Comparison of ENCODE assay signal across 19 mouse cellular contexts in genomic region chr16:5137006-5137540, GRCm38 (mm10). TPM values are rescaled to one million over a fixed set of nuclear protein-coding genes. Genes with fewer than 3 reads are reported as not detected.
A peak's percentile ranks its signal among the peaks of the same experiment; 100 is the strongest.
DNase-seq lines count a peak whose midpoint lies in the region; ATAC-seq and TF ChIP-seq lines count a peak whose summit lies in the region.
"Had no signal": no experiment of that assay in that cellular context is flagged by ENCODE, and none has a peak within 500 bp of the region (broad histone marks: within the 10 kb centered on the region; RNA-seq: fewer than 3 reads in every experiment).

No protein-coding gene starts in this region.

- WGBS in embryonic facial prominence, embryonic 15.5 days = 65% methylated on average over 12 of the region's 12 CpGs
- 72% methylated on average over 12 of the region's 12 CpGs for WGBS in embryonic facial prominence, embryonic 10.5 days
- WGBS in lung, embryonic 14.5 days = 47% methylated on average over 12 of the region's 12 CpGs
- 55% methylated on average over 12 of the region's 12 CpGs for WGBS in stomach, embryonic 16.5 days
- WGBS in kidney, adult 2 months = 67% methylated on average over 12 of the region's 12 CpGs

- no peak for ATAC-seq in embryonic facial prominence, embryonic 15.5 days (ENCODE audit: insufficient number of reproducible peaks, low FRiP score, low TSS enrichment, low read depth)
- no peak for ATAC-seq in lung, embryonic 14.5 days (ENCODE audit: insufficient read depth)
- ATAC-seq in stomach, embryonic 16.5 days (ENCODE audit: insufficient read depth, low FRiP score) = no peak
- ATAC-seq: forebrain, embryonic 13.5 days had no signal

- H3K36me3 ChIP-seq in embryonic facial prominence, embryonic 15.5 days = no peaks in the 10 kb centered on the region
- no peaks in the 10 kb centered on the region for H3K36me3 ChIP-seq in embryonic facial prominence, embryonic 10.5 days (replicated peaks)
- no peaks in the 10 kb centered on the region for H3K36me3 ChIP-seq in lung, embryonic 14.5 days (ENCODE audit: insufficient read depth)
- H3K36me3 ChIP-seq in stomach, embryonic 16.5 days (ENCODE audit: control insufficient read depth, insufficient read depth, low read length) = no peaks in the 10 kb centered on the region
- no peaks in the 10 kb centered on the region for H3K36me3 ChIP-seq in kidney, adult 2 months (ENCODE audit: control insufficient read depth, insufficient read depth, low read length)
- H3K36me3 ChIP-seq: hindbrain, embryonic 13.5 days; limb, embryonic 10.5 days; liver, embryonic 13.5 days; midbrain, embryonic 10.5 days had no signal

- H3K27ac ChIP-seq in embryonic facial prominence, embryonic 15.5 days (replicated peaks) = 0 out of 2 replicates have a peak overlapping the region, but pooled peaks have one; percentile 78
- H3K27ac ChIP-seq in embryonic facial prominence, embryonic 10.5 days (replicated peaks) = no peak overlapping the region
- H3K27ac ChIP-seq in lung, embryonic 14.5 days (ENCODE audit: low read depth) = peak overlapping the region; percentile 40; the same call in 1 of the 2 replicates
- H3K27ac ChIP-seq in stomach, embryonic 16.5 days (ENCODE audit: low read length) = peak overlapping the region; percentile 78
- no peak overlapping the region for H3K27ac ChIP-seq in kidney, adult 2 months (ENCODE audit: insufficient read depth, low read depth, low read length)
- H3K27ac ChIP-seq: forebrain, embryonic 13.5 days; hindbrain, embryonic 13.5 days; left cerebral cortex, adult 2 months; limb, embryonic 10.5 days; liver, embryonic 13.5 days; macrophage; midbrain, embryonic 10.5 days had no signal

- peaks cover 21% of the 10 kb centered on the region for H3K27me3 ChIP-seq in embryonic facial prominence, embryonic 15.5 days
- peaks cover 36% of the 10 kb centered on the region for H3K27me3 ChIP-seq in embryonic facial prominence, embryonic 10.5 days (replicated peaks; ENCODE audit: low read depth, poor library complexity, severe bottlenecking)
- H3K27me3 ChIP-seq in lung, embryonic 14.5 days (ENCODE audit: insufficient read depth, low read length) = peaks cover 19% of the 10 kb centered on the region
- peaks cover 13% of the 10 kb centered on the region for H3K27me3 ChIP-seq in stomach, embryonic 16.5 days (ENCODE audit: control insufficient read depth, insufficient read depth, low read length)
- no peaks in the 10 kb centered on the region for H3K27me3 ChIP-seq in kidney, adult 2 months (replicated peaks; ENCODE audit: control insufficient read depth, insufficient read depth, low read length)

- peaks cover 43% of the 10 kb centered on the region for H3K4me1 ChIP-seq in embryonic facial prominence, embryonic 15.5 days
- H3K4me1 ChIP-seq in embryonic facial prominence, embryonic 10.5 days = peaks cover 17% of the 10 kb centered on the region
- H3K4me1 ChIP-seq in lung, embryonic 14.5 days (ENCODE audit: insufficient read depth) = peaks cover 8% of the 10 kb centered on the region; the same call in 1 of the 2 replicates
- peaks cover 40% of the 10 kb centered on the region for H3K4me1 ChIP-seq in stomach, embryonic 16.5 days (ENCODE audit: control insufficient read depth, insufficient read depth, low read length)
- H3K4me1 ChIP-seq in kidney, adult 2 months (ENCODE audit: control insufficient read depth, insufficient read depth, low read length) = no peaks in the 10 kb centered on the region; the same call in 1 of the 2 replicates

- no peak overlapping the region for H3K4me3 ChIP-seq in embryonic facial prominence, embryonic 15.5 days (replicated peaks)
- H3K4me3 ChIP-seq in embryonic facial prominence, embryonic 10.5 days = no peak overlapping the region
- H3K4me3 ChIP-seq in lung, embryonic 14.5 days (ENCODE audit: low read depth, low read length) = no peak overlapping the region
- no peak overlapping the region for H3K4me3 ChIP-seq in stomach, embryonic 16.5 days (replicated peaks; ENCODE audit: low read length)
- no peak overlapping the region for H3K4me3 ChIP-seq in kidney, adult 2 months (ENCODE audit: insufficient read depth, low read depth, low read length)
- H3K4me3 ChIP-seq: erythroblast, embryonic 14.5 days; forebrain, embryonic 13.5 days; hindbrain, embryonic 13.5 days; left cerebral cortex, adult 2 months; limb, embryonic 10.5 days; liver, embryonic 13.5 days; midbrain, embryonic 10.5 days had no signal

- H3K4me2 ChIP-seq in embryonic facial prominence, embryonic 15.5 days (replicated peaks) = no peak overlapping the region
- H3K4me2 ChIP-seq in lung, embryonic 14.5 days = no peak overlapping the region
- no peak overlapping the region for H3K4me2 ChIP-seq in stomach, embryonic 16.5 days (ENCODE audit: low read depth, low read length)
- H3K4me2 ChIP-seq: forebrain, embryonic 13.5 days; hindbrain, embryonic 13.5 days; liver, embryonic 13.5 days had no signal

- no peaks in the 10 kb centered on the region for H3K9me3 ChIP-seq in embryonic facial prominence, embryonic 15.5 days (replicated peaks)
- no peaks in the 10 kb centered on the region for H3K9me3 ChIP-seq in embryonic facial prominence, embryonic 10.5 days
- no peaks in the 10 kb centered on the region for H3K9me3 ChIP-seq in lung, embryonic 14.5 days (ENCODE audit: low read depth, low read length)
- H3K9me3 ChIP-seq in stomach, embryonic 16.5 days (replicated peaks; ENCODE audit: control insufficient read depth, low read length) = no peaks in the 10 kb centered on the region
- H3K9me3 ChIP-seq: forebrain, embryonic 13.5 days; hindbrain, embryonic 13.5 days; limb, embryonic 10.5 days; liver, embryonic 13.5 days; midbrain, embryonic 10.5 days had no signal

- no peak for TF ChIP-seq POLR2A in kidney, adult 2 months (IDR thresholded peaks at IDR 0.05; ENCODE audit: low read depth, low read length)

- no peak overlapping the region for H3K9ac ChIP-seq in embryonic facial prominence, embryonic 15.5 days
- no peak overlapping the region for H3K9ac ChIP-seq in lung, embryonic 14.5 days
- H3K9ac ChIP-seq in stomach, embryonic 16.5 days (ENCODE audit: low read length) = no peak overlapping the region
- H3K9ac ChIP-seq: forebrain, embryonic 13.5 days; hindbrain, embryonic 13.5 days; liver, embryonic 13.5 days had no signal

- no peak for DNase-seq in embryonic facial prominence, embryonic 10.5 days (ENCODE audit: low spot score)
- no peak for DNase-seq in lung, embryonic 14.5 days
- DNase-seq in lung, postnatal 25 days (ENCODE audit: low spot score) = no peak
- DNase-seq in NIH3T3 (ENCODE audit: low read depth) = peak; percentile 59
- DNase-seq in kidney, postnatal 14 days = no peak
- DNase-seq in kidney, adult 2 months = no peak
- DNase-seq: cerebellum, adult 8-10 months; liver, embryonic 13.5 days; right cerebral cortex, postnatal 4 days; thymus, postnatal 36 days had no signal

- TF ChIP-seq CTCF in lung, embryonic 14.5 days (IDR thresholded peaks at IDR 0.05; ENCODE audit: low read depth) = no peak
- no peak for TF ChIP-seq CTCF in kidney, adult 2 months (conservative IDR thresholded peaks at IDR 0.05; ENCODE audit: insufficient read depth, insufficient read length, low read depth, low read length)

RNA-seq across cellular contexts. Expression of gene Ppl, which starts 4.9 kb away (rescaled TPM):
- 45.8 and 52.3 TPM in 2 replicates for polyA plus RNA-seq in embryonic facial prominence, embryonic 15.5 days (2015; fragmentation: Nextera tagmentation; extraction: Ambion mirVana)
- 1.8 and 2.4 TPM in 2 replicates for polyA plus RNA-seq in embryonic facial prominence, embryonic 10.5 days (2016; fragmentation: Nextera tagmentation; extraction: Ambion mirVana)
- polyA plus RNA-seq in lung, embryonic 14.5 days (2014; fragmentation: Nextera tagmentation; extraction: Ambion mirVana) = 3.7 and 4.7 TPM in 2 replicates
- polyA plus RNA-seq in stomach, embryonic 16.5 days (2015; fragmentation: Nextera tagmentation; extraction: Ambion mirVana) = 62.8 and 101 TPM in 2 replicates
- 3.3 and 3.9 TPM in 2 replicates for polyA plus RNA-seq in kidney, adult 2 months (2012; rRNA removed)
- polyA plus RNA-seq: macrophage had no signal

RNA-seq across cellular contexts. Expression of gene Sec14l5, which starts 9.8 kb away (rescaled TPM):
- polyA plus RNA-seq in embryonic facial prominence, embryonic 15.5 days (2015; fragmentation: Nextera tagmentation; extraction: Ambion mirVana) = 0.35 TPM in 2 replicates
- polyA plus RNA-seq in embryonic facial prominence, embryonic 10.5 days (2016; fragmentation: Nextera tagmentation; extraction: Ambion mirVana) = 0.10 and 0.16 TPM in 2 replicates
- polyA plus RNA-seq in lung, embryonic 14.5 days (2014; fragmentation: Nextera tagmentation; extraction: Ambion mirVana) = 0.49 and 0.86 TPM in 2 replicates
- polyA plus RNA-seq in stomach, embryonic 16.5 days (2015; fragmentation: Nextera tagmentation; extraction: Ambion mirVana) = 0.09 and 0.27 TPM in 2 replicates
- 0.07 and 0.34 TPM in 2 replicates for polyA plus RNA-seq in kidney, adult 2 months (2012; rRNA removed)
- polyA plus RNA-seq: erythroblast, embryonic 14.5 days; limb, embryonic 10.5 days; liver, embryonic 13.5 days; macrophage had no signal

Comparison
In these comparisons a context has a peak if more than half of its experiments do, and no peak if none do; other contexts are left out.
1. H3K27ac ChIP-seq: peak in embryonic facial prominence, embryonic 15.5 days (single experiment), lung, embryonic 14.5 days (single experiment) and stomach, embryonic 16.5 days (single experiment); none in embryonic facial prominence, embryonic 10.5 days (single experiment) and kidney, adult 2 months (single experiment).